Mouse (Mus musculus): ENCODE results near the gene Rpl27. TPM values are rescaled to one million over a fixed set of nuclear protein-coding genes. Genes with fewer than 3 reads are reported as not detected.
"Not testable (repeated sequence)": the region's sequence is repeated elsewhere in the genome, so short reads cannot be mapped to it uniquely, and the experiment has no call there.

Gene Rpl27
- polyA plus RNA-seq, 1 experiment from 2014 or later = 297 TPM

GRCm38 (mm10) chr11:101462583-101463440 lies 20.7 kb downstream of the Rpl27 start:
- Histone ChIP-seq H3K4me3 (replicated peaks; ENCODE audit: low read length) (peak overlapping the region; percentile 64), H3K27me3 (ENCODE audit: control insufficient read depth, insufficient read depth, low read length) (no peaks in the 10 kb centered on the region), H3K27ac (peak overlapping the region; percentile 51; the same call in 1 of the 2 replicates), H3K36me3 (replicated peaks; ENCODE audit: control insufficient read depth, insufficient read depth) (peaks cover 53% of the 10 kb centered on the region), H3K9ac (peak overlapping the region; percentile 84; the same call in 1 of the 2 replicates), H3K4me2 (replicated peaks) (peak overlapping the region; percentile 80), H3K4me1 (replicated peaks; ENCODE audit: control insufficient read depth, insufficient read depth, low read length) (peaks cover 34% of the 10 kb centered on the region), H3K9me3 (ENCODE audit: control insufficient read depth, low read length) (no peaks in the 10 kb centered on the region)
- WGBS = 25% methylated on average over 13 of the region's 13 CpGs
- peak; percentile 44 for DNase-seq (ENCODE audit: low spot score)
- no peak for ATAC-seq (ENCODE audit: low FRiP score)

GRCm38 (mm10) chr11:101464211-101465100 lies 22.4 kb downstream of the Rpl27 start, which contains the start of gene Rnd2:
Gene Rnd2, plus strand, starts transcription at chr11:101464999.
- ATAC-seq (ENCODE audit: low FRiP score) = no peak
- H3K4me1 ChIP-seq (replicated peaks; ENCODE audit: control insufficient read depth, insufficient read depth, low read length) = peaks cover 40% of the 10 kb centered on the region
- 9% methylated on average over 12 of the region's 12 CpGs for WGBS
- peak within 1 kb of the TSS; percentile 94 for H3K27ac ChIP-seq
- peaks cover 37% of the 10 kb centered on the region for H3K36me3 ChIP-seq (replicated peaks; ENCODE audit: control insufficient read depth, insufficient read depth)
- H3K4me3 ChIP-seq (replicated peaks; ENCODE audit: low read length) = peak within 1 kb of the TSS; percentile 64
- H3K4me2 ChIP-seq (replicated peaks) = peak within 1 kb of the TSS; percentile 80
- DNase-seq (ENCODE audit: low spot score) = no peak
- H3K9me3 ChIP-seq (ENCODE audit: control insufficient read depth, low read length) = no peaks in the 10 kb centered on the region
- H3K9ac ChIP-seq = peak within 1 kb of the TSS; percentile 84
- H3K27me3 ChIP-seq (ENCODE audit: control insufficient read depth, insufficient read depth, low read length) = no peaks in the 10 kb centered on the region

DNA sequence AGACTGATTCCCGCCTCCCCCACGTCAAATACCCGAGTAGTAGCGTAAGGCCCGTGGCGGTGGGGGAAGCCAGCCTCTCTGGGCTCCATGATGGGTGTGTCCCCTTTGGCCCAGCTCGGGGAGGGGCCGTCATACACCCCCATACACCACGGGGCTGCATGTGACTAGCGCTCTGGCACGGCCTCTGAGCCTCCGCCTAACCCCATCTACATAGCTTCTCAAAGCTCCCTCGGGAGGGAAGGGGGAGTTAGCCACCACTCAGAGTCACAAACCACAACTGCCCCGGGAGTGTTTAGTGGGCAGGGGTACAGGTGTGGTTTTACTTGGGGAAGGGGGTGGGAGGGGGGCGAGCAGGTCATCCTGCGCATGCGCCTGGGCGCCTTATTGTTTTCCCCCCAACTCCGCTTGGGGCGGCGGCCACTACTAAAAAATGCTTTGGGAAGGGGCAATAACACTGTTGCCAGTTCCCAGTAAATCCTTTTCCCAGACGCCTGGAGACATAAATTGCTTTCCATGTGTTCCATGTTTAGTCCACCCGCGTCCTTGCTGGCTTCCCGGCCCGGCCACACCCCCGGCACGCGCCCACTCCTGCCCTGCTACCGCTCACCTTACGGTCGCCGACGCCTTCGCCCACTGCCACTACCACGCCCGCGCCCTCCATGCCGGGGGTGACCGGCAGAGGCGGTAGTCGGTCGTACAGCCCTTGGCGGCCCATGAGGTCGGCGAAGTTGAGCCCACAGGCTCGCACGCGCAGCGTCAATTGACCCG lies 23.2 kb downstream of the Rpl27 start:
- peaks cover 40% of the 10 kb centered on the region for H3K4me1 ChIP-seq (replicated peaks; ENCODE audit: control insufficient read depth, insufficient read depth, low read length)

GRCm38 (mm10) chr11:101465869-101466551 lies 23.9 kb downstream of the Rpl27 start, which contains the start of gene Vat1:
Gene Vat1, minus strand, starts transcription at chr11:101466230.
- Histone ChIP-seq H3K27ac (peak within 1 kb of the TSS; percentile 94), H3K27me3 (ENCODE audit: control insufficient read depth, insufficient read depth, low read length) (no peaks in the 10 kb centered on the region), H3K9ac (peak within 1 kb of the TSS; percentile 84), H3K4me2 (replicated peaks) (peak within 1 kb of the TSS; percentile 80), H3K4me3 (replicated peaks; ENCODE audit: low read length) (peak within 1 kb of the TSS; percentile 64), H3K4me1 (replicated peaks; ENCODE audit: control insufficient read depth, insufficient read depth, low read length) (peaks cover 40% of the 10 kb centered on the region), H3K36me3 (replicated peaks; ENCODE audit: control insufficient read depth, insufficient read depth) (peaks cover 21% of the 10 kb centered on the region), H3K9me3 (ENCODE audit: control insufficient read depth, low read length) (no peaks in the 10 kb centered on the region)
- peak; percentile 76 for DNase-seq (ENCODE audit: low spot score)
- peak; percentile 75 for ATAC-seq (ENCODE audit: low FRiP score)
- WGBS = under 1% methylated on average over 60 of the region's 60 CpGs

More for the DNA sequence above, 23.2 kb downstream of the Rpl27 start:
- H3K27me3 ChIP-seq (ENCODE audit: control insufficient read depth, insufficient read depth, low read length) = no peaks in the 10 kb centered on the region
- WGBS = under 1% methylated on average over 51 of the region's 51 CpGs
- ATAC-seq (ENCODE audit: low FRiP score) (peak; percentile 58), DNase-seq (ENCODE audit: low spot score) (peak; percentile 70)
- peak overlapping the region; percentile 80 for H3K4me2 ChIP-seq (replicated peaks)
- H3K4me3 ChIP-seq (replicated peaks; ENCODE audit: low read length) = peak overlapping the region; percentile 64
- peaks cover 29% of the 10 kb centered on the region for H3K36me3 ChIP-seq (replicated peaks; ENCODE audit: control insufficient read depth, insufficient read depth)
- H3K9ac ChIP-seq = peak overlapping the region; percentile 84
- no peaks in the 10 kb centered on the region for H3K9me3 ChIP-seq (ENCODE audit: control insufficient read depth, low read length)
- H3K27ac ChIP-seq = peak overlapping the region; percentile 94

DNA sequence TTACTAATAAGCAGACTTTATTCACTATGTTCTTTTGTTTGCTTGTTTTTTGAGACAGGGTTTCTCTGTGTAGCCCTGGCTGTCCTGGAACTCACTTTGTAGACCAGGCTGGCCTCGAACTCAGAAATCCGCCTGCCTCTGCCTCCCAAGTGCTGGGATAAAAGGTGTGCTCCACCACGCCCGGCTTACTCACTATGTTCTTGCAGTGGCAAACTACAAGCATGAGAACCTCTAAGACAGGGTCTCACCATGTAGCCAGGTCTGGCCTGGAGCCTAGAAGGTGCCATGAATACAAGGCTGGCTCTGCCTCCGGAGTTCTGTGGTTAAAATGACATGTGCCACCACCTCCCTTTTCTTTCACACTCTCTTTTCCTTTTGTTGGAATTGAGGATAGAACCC lies 24.5 kb downstream of the Rpl27 start:
- H3K27me3 ChIP-seq (ENCODE audit: control insufficient read depth, insufficient read depth, low read length); H3K9me3 ChIP-seq (ENCODE audit: control insufficient read depth, low read length); DNase-seq (ENCODE audit: low spot score); H3K27ac ChIP-seq; ATAC-seq (ENCODE audit: low FRiP score): not testable (repeated sequence)
- WGBS = 57% methylated on average over 5 of the region's 5 CpGs
- peak overlapping the region; percentile 80 for H3K4me2 ChIP-seq (replicated peaks)
- peaks cover 21% of the 10 kb centered on the region for H3K36me3 ChIP-seq (replicated peaks; ENCODE audit: control insufficient read depth, insufficient read depth)
- peak overlapping the region; percentile 84; the same call in 1 of the 2 replicates for H3K9ac ChIP-seq
- H3K4me1 ChIP-seq (replicated peaks; ENCODE audit: control insufficient read depth, insufficient read depth, low read length) = peaks cover 40% of the 10 kb centered on the region
- H3K4me3 ChIP-seq (replicated peaks; ENCODE audit: low read length) = peak overlapping the region; percentile 64

GRCm38 (mm10) chr11:101467477-101468262 lies 25.6 kb downstream of the Rpl27 start:
- H3K9me3 ChIP-seq (ENCODE audit: control insufficient read depth, low read length) = no peaks in the 10 kb centered on the region
- H3K9ac ChIP-seq = peak overlapping the region; percentile 84
- peak overlapping the region; percentile 82 for H3K27ac ChIP-seq
- H3K4me3 ChIP-seq (replicated peaks; ENCODE audit: low read length) = peak overlapping the region; percentile 64
- under 1% methylated on average over 45 of the region's 54 CpGs for WGBS
- H3K4me2 ChIP-seq (replicated peaks) = peak overlapping the region; percentile 80
- H3K36me3 ChIP-seq (replicated peaks; ENCODE audit: control insufficient read depth, insufficient read depth) = peaks cover 15% of the 10 kb centered on the region
- no peaks in the 10 kb centered on the region for H3K27me3 ChIP-seq (ENCODE audit: control insufficient read depth, insufficient read depth, low read length)
- H3K4me1 ChIP-seq (replicated peaks; ENCODE audit: control insufficient read depth, insufficient read depth, low read length) = peaks cover 33% of the 10 kb centered on the region
- DNase-seq (ENCODE audit: low spot score) = peak; percentile 80
- ATAC-seq (ENCODE audit: low FRiP score) = peak; percentile 65

DNA sequence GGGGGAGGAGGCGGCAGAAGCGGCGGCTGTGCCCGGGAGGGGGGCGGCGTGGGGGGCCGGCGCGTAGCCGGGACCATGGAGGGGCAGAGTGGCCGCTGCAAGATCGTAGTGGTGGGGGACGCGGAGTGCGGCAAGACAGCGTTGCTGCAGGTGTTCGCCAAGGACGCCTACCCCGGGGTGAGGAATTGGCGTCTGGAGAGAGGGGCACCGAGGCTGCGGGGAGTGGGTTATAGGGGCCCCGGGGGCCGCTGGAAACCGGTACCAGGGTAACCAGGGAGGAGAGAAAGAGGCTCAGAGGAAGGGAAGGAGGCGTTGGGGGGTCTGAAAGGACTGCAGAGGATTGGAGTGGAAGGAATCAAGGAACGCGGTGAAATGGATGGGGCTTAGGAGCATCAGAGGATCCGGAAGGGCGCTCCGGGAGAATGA lies 26.2 kb downstream of the Rpl27 start:
- WGBS = 1% methylated on average over 29 of the region's 31 CpGs
- Histone ChIP-seq H3K27me3 (ENCODE audit: control insufficient read depth, insufficient read depth, low read length) (no peaks in the 10 kb centered on the region), H3K9me3 (ENCODE audit: control insufficient read depth, low read length) (no peaks in the 10 kb centered on the region), H3K9ac (peak overlapping the region; percentile 84), H3K4me2 (replicated peaks) (peak overlapping the region; percentile 80), H3K36me3 (replicated peaks; ENCODE audit: control insufficient read depth, insufficient read depth) (peaks cover 10% of the 10 kb centered on the region), H3K4me1 (replicated peaks; ENCODE audit: control insufficient read depth, insufficient read depth, low read length) (peaks cover 27% of the 10 kb centered on the region), H3K27ac (peak overlapping the region; percentile 82), H3K4me3 (replicated peaks; ENCODE audit: low read length) (peak overlapping the region; percentile 64)
- no peak for DNase-seq (ENCODE audit: low spot score)
- ATAC-seq (ENCODE audit: low FRiP score) = peak; percentile 1; the same call in 1 of the 2 replicates

All from hindbrain, embryonic 14.5 days (tissue).